Mouse (Mus musculus): ENCODE measurements around the gene Ganab. TPM values are rescaled to one million over a fixed set of nuclear protein-coding genes. Genes with fewer than 3 reads are reported as not detected.
"Not testable (repeated sequence)": the region's sequence is repeated elsewhere in the genome, so short reads cannot be mapped to it uniquely, and the experiment has no call there.

The Ganab gene
- polyA plus RNA-seq, 1 experiment from 2014 or later: 41.4 TPM

- Histone ChIP-seq H3K4me1 (ENCODE audit: insufficient read depth, low read depth, low read length) (no peaks in the 10 kb centered on the region), H3K9ac (replicated peaks; ENCODE audit: low read depth) (no peak overlapping the region), H3K27me3 (replicated peaks; ENCODE audit: insufficient read depth, low read length) (no peaks in the 10 kb centered on the region), H3K36me3 (ENCODE audit: insufficient read depth, low read length) (no peaks in the 10 kb centered on the region), H3K27ac (ENCODE audit: low read length) (no peak overlapping the region), H3K4me2 (replicated peaks; ENCODE audit: low read depth, low read length) (no peak overlapping the region), H3K9me3 (ENCODE audit: low read length) (no peaks in the 10 kb centered on the region), H3K4me3 (ENCODE audit: low read depth, low read length) (no peak overlapping the region)
- ATAC-seq (peak; percentile 62; the same call in 1 of the 2 replicates), DNase-seq (ENCODE audit: low spot score) (peak; percentile 81)
- no peak for TF ChIP-seq EP300 (IDR thresholded peaks at IDR 0.05)
- peak; percentile 79 for TF ChIP-seq CTCF (IDR thresholded peaks at IDR 0.05)
- 36% methylated on average over 4 of the region's 4 CpGs for WGBS
Measured at GRCm38 (mm10) chr19:8857689-8858088, 40.2 kb upstream of the Ganab start.

GRCm38 (mm10) chr19:8859018-8859417, 38.9 kb upstream of the Ganab start:
- no peak overlapping the region for H3K4me3 ChIP-seq (ENCODE audit: low read depth, low read length)
- DNase-seq (ENCODE audit: low spot score) (no peak), ATAC-seq (no peak)
- no peaks in the 10 kb centered on the region for H3K9me3 ChIP-seq (ENCODE audit: low read length)
- TF ChIP-seq CTCF (IDR thresholded peaks at IDR 0.05): peak; percentile 63
- TF ChIP-seq EP300 (IDR thresholded peaks at IDR 0.05): no peak
- no peak overlapping the region for H3K9ac ChIP-seq (replicated peaks; ENCODE audit: low read depth)
- no peaks in the 10 kb centered on the region for H3K27me3 ChIP-seq (replicated peaks; ENCODE audit: insufficient read depth, low read length)
- no peaks in the 10 kb centered on the region for H3K4me1 ChIP-seq (ENCODE audit: insufficient read depth, low read depth, low read length)
- H3K4me2 ChIP-seq (replicated peaks; ENCODE audit: low read depth, low read length): no peak overlapping the region
- WGBS: 27% methylated on average over 1 of the region's 1 CpGs
- H3K27ac ChIP-seq (ENCODE audit: low read length): no peak overlapping the region
- H3K36me3 ChIP-seq (ENCODE audit: insufficient read depth, low read length): no peaks in the 10 kb centered on the region

- H3K27ac ChIP-seq (ENCODE audit: low read length): no peak overlapping the region
- 81% methylated on average over 6 of the region's 6 CpGs for WGBS
- H3K4me3 ChIP-seq (ENCODE audit: low read depth, low read length): no peak overlapping the region
- DNase-seq (ENCODE audit: low spot score) (no peak), ATAC-seq (no peak)
- H3K9me3 ChIP-seq (ENCODE audit: low read length): no peaks in the 10 kb centered on the region
- TF ChIP-seq EP300 (IDR thresholded peaks at IDR 0.05) (no peak), CTCF (IDR thresholded peaks at IDR 0.05) (no peak)
- no peaks in the 10 kb centered on the region for H3K4me1 ChIP-seq (ENCODE audit: insufficient read depth, low read depth, low read length)
- no peaks in the 10 kb centered on the region for H3K36me3 ChIP-seq (ENCODE audit: insufficient read depth, low read length)
- no peak overlapping the region for H3K9ac ChIP-seq (replicated peaks; ENCODE audit: low read depth)
- no peaks in the 10 kb centered on the region for H3K27me3 ChIP-seq (replicated peaks; ENCODE audit: insufficient read depth, low read length)
- H3K4me2 ChIP-seq (replicated peaks; ENCODE audit: low read depth, low read length): no peak overlapping the region
Measured at GRCm38 (mm10) chr19:8864265-8864664, 33.6 kb upstream of the Ganab start.

GRCm38 (mm10) chr19:8870381-8870780, 27.5 kb upstream of the Ganab start:
- peak overlapping the region; percentile 72 for H3K4me2 ChIP-seq (replicated peaks; ENCODE audit: low read depth, low read length)
- H3K9me3 ChIP-seq (ENCODE audit: low read length); H3K9ac ChIP-seq (replicated peaks; ENCODE audit: low read depth); H3K27ac ChIP-seq (ENCODE audit: low read length); ATAC-seq; H3K36me3 ChIP-seq (ENCODE audit: insufficient read depth, low read length); H3K4me3 ChIP-seq (ENCODE audit: low read depth, low read length); H3K4me1 ChIP-seq (ENCODE audit: insufficient read depth, low read depth, low read length); DNase-seq (ENCODE audit: low spot score); H3K27me3 ChIP-seq (replicated peaks; ENCODE audit: insufficient read depth, low read length): not testable (repeated sequence)
- 73% methylated on average over 3 of the region's 3 CpGs for WGBS

- Histone ChIP-seq H3K27me3 (replicated peaks; ENCODE audit: insufficient read depth, low read length) (no peaks in the 10 kb centered on the region), H3K4me3 (ENCODE audit: low read depth, low read length) (peak overlapping the region; percentile 95), H3K36me3 (ENCODE audit: insufficient read depth, low read length) (peaks cover 8% of the 10 kb centered on the region; the same call in 1 of the 2 replicates), H3K4me2 (replicated peaks; ENCODE audit: low read depth, low read length) (peak overlapping the region; percentile 72), H3K9ac (replicated peaks; ENCODE audit: low read depth) (peak overlapping the region; percentile 62), H3K27ac (ENCODE audit: low read length) (peak overlapping the region; percentile 65), H3K9me3 (ENCODE audit: low read length) (no peaks in the 10 kb centered on the region), H3K4me1 (ENCODE audit: insufficient read depth, low read depth, low read length) (peaks cover 6% of the 10 kb centered on the region; the same call in 1 of the 2 replicates)
- WGBS: 29% methylated on average over 9 of the region's 9 CpGs
- TF ChIP-seq EP300 (IDR thresholded peaks at IDR 0.05): no peak
- TF ChIP-seq CTCF (IDR thresholded peaks at IDR 0.05): no peak
- DNase-seq (ENCODE audit: low spot score) (no peak), ATAC-seq (peak; percentile 18)
Measured at GRCm38 (mm10) chr19:8870838-8871237, 27.0 kb upstream of the Ganab start.

GRCm38 (mm10) chr19:8871267-8872186, 26.3 kb upstream of the Ganab start, which contains the start of gene Ubxn1:
TSS of gene Ubxn1 (plus strand) at chr19:8871496.
- H3K4me2 ChIP-seq (replicated peaks; ENCODE audit: low read depth, low read length): peak within 1 kb of the TSS; percentile 72
- H3K36me3 ChIP-seq (ENCODE audit: insufficient read depth, low read length): peaks cover 8% of the 10 kb centered on the region; the same call in 1 of the 2 replicates
- H3K4me3 ChIP-seq (ENCODE audit: low read depth, low read length): peak within 1 kb of the TSS; percentile 95
- ATAC-seq (peak; percentile 99), DNase-seq (ENCODE audit: low spot score) (peak; percentile 99)
- TF ChIP-seq EP300 (IDR thresholded peaks at IDR 0.05) (peak; percentile 80), CTCF (IDR thresholded peaks at IDR 0.05) (0 out of 2 replicates have a peak, but pooled peaks have one; percentile 1)
- peak within 1 kb of the TSS; percentile 92 for H3K9ac ChIP-seq (replicated peaks; ENCODE audit: low read depth)
- H3K4me1 ChIP-seq (ENCODE audit: insufficient read depth, low read depth, low read length): peaks cover 6% of the 10 kb centered on the region; the same call in 1 of the 2 replicates
- WGBS: under 1% methylated on average over 54 of the region's 59 CpGs
- H3K9me3 ChIP-seq (ENCODE audit: low read length): no peaks in the 10 kb centered on the region
- peak within 1 kb of the TSS; percentile 87 for H3K27ac ChIP-seq (ENCODE audit: low read length)
- no peaks in the 10 kb centered on the region for H3K27me3 ChIP-seq (replicated peaks; ENCODE audit: insufficient read depth, low read length)

All from lung, postnatal 0 days (tissue).